Mouse (Mus musculus) frontal cortex, postnatal 25 days (tissue): ENCODE data around the gene 0610010K14Rik.

Experiments
- DNase-seq, 2 experiments: peaks; one replicate each; pipeline ENCODE4 v3.0.0; 2022; ENCODE audit warnings: low spot score in 2 of 2

The 0610010K14Rik gene

GRCm38 (mm10) chr11:70235254-70235900, 2.3 kb downstream of the 0610010K14Rik start:
- DNase-seq = no peak

- DNase-seq = no peak
Measured at GRCm38 (mm10) chr11:70234497-70234896, 3.2 kb downstream of the 0610010K14Rik start.

GRCm38 (mm10) chr11:70234037-70234436, 3.7 kb downstream of the 0610010K14Rik start:
- no peak for DNase-seq

GRCm38 (mm10) chr11:70233016-70233415, 4.7 kb downstream of the 0610010K14Rik start:
- no peak for DNase-seq

GRCm38 (mm10) chr11:70232546-70232945, 5.2 kb downstream of the 0610010K14Rik start:
- no peak for DNase-seq

GRCm38 (mm10) chr11:70230239-70230727, 7.4 kb downstream of the 0610010K14Rik start:
- DNase-seq = peak in 1 of 2 experiments; percentile 68

GRCm38 (mm10) chr11:70229260-70230010, 8.3 kb downstream of the 0610010K14Rik start, which contains the start of gene Bcl6b:
Bcl6b (minus strand) TSS chr11:70229798.
- DNase-seq = no peak

- DNase-seq = no peak
Measured at GRCm38 (mm10) chr11:70228828-70229227, 8.9 kb downstream of the 0610010K14Rik start.

- no peak for DNase-seq
Measured at GRCm38 (mm10) chr11:70227661-70228245, 10.0 kb downstream of the 0610010K14Rik start.

GRCm38 (mm10) chr11:70227126-70227525, 10.6 kb downstream of the 0610010K14Rik start:
- DNase-seq = no peak

GRCm38 (mm10) chr11:70226602-70226890, 11.2 kb downstream of the 0610010K14Rik start:
- no peak for DNase-seq

GRCm38 (mm10) chr11:70225798-70226601, 11.7 kb downstream of the 0610010K14Rik start:
- no peak for DNase-seq

GRCm38 (mm10) chr11:70223724-70224123, 14.0 kb downstream of the 0610010K14Rik start:
- no peak for DNase-seq

GRCm38 (mm10) chr11:70221603-70222500, 15.9 kb downstream of the 0610010K14Rik start:
- no peak for DNase-seq

- peak; percentile 84 to 89 for DNase-seq
Measured at GRCm38 (mm10) chr11:70220731-70221602, 16.7 kb downstream of the 0610010K14Rik start, which contains the start of gene Slc16a13. Slc16a13 (minus strand) TSS chr11:70221064.

- no peak for DNase-seq
Measured at GRCm38 (mm10) chr11:70220323-70220722, 17.4 kb downstream of the 0610010K14Rik start.

- no peak for DNase-seq
Measured at GRCm38 (mm10) chr11:70219873-70220272, 17.8 kb downstream of the 0610010K14Rik start.

- no peak for DNase-seq
Measured at GRCm38 (mm10) chr11:70218741-70219470, 18.8 kb downstream of the 0610010K14Rik start.

- no peak for DNase-seq
Measured at GRCm38 (mm10) chr11:70218039-70218438, 19.7 kb downstream of the 0610010K14Rik start.
